Comparison of ENCODE assay signal across 8 mouse cellular contexts in the genomic region with DNA sequence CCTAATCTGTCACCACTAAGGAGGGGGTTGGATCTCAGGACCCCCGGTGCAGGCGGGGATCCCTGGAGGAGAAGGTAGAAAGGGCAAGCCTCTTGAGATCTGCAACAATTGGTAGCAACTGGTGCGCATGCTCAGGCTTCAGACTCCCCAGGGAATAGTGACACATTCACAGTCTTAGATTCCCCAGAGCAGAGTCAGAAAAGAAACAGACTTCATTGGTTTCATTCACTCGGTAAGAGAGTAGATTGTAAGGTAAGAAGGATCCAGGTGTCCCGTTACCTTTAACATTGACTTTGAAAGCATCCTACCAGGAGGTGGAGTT. TPM values are rescaled to one million over a fixed set of nuclear protein-coding genes. Genes with fewer than 3 reads are reported as not detected.
DNase-seq lines count a peak whose midpoint lies in the region; ATAC-seq lines count a peak whose summit lies in the region.

No protein-coding gene starts in this region.

- peaks cover 7% of the 10 kb centered on the region; the same call in 1 of the 2 replicates for H3K4me1 ChIP-seq in embryonic facial prominence, embryonic 12.5 days
- no peaks in the 10 kb centered on the region for H3K4me1 ChIP-seq in liver, embryonic 12.5 days

- H3K27me3 ChIP-seq in embryonic facial prominence, embryonic 12.5 days, result peaks cover 17% of the 10 kb centered on the region
- H3K27me3 ChIP-seq in liver, embryonic 12.5 days (replicated peaks), result peaks cover 31% of the 10 kb centered on the region

- H3K9me3 ChIP-seq in embryonic facial prominence, embryonic 12.5 days, result no peaks in the 10 kb centered on the region
- H3K9me3 ChIP-seq in liver, embryonic 12.5 days (replicated peaks), result no peaks in the 10 kb centered on the region

- peak overlapping the region; percentile 85 for H3K4me2 ChIP-seq in embryonic facial prominence, embryonic 12.5 days (replicated peaks)
- peak overlapping the region; percentile 61 for H3K4me2 ChIP-seq in liver, embryonic 12.5 days

- 2% methylated on average over 5 of the region's 5 CpGs for WGBS in embryonic facial prominence, embryonic 12.5 days
- WGBS in liver, embryonic 12.5 days (ENCODE audit: insufficient replicate concordance), result 3% methylated on average over 5 of the region's 5 CpGs

- peak; percentile 42; the same call in 1 of the 2 replicates for ATAC-seq in embryonic facial prominence, embryonic 12.5 days (ENCODE audit: insufficient number of reproducible peaks, insufficient read depth, low FRiP score, low TSS enrichment)
- no peak for ATAC-seq in liver, embryonic 12.5 days

- peak; percentile 71 for DNase-seq in embryo, embryonic 10 days (ENCODE audit: low spot score)
- DNase-seq in embryo, embryonic 9.5 days (ENCODE audit: extremely low spot score), result no peak
- peak; percentile 66 for DNase-seq in ES-CJ7 (ENCODE audit: low read depth, low spot score)
- peak; percentile 53 for DNase-seq in hindlimb bud, embryonic 11.5 days (ENCODE audit: extremely low spot score, low read depth, low spot score)
- DNase-seq in right cerebral cortex, postnatal 25 days, result peak; percentile 39
- DNase-seq in thymus, adult 18-20 months, result no peak

- H3K9ac ChIP-seq in embryonic facial prominence, embryonic 12.5 days, result peak overlapping the region; percentile 54
- no peak overlapping the region for H3K9ac ChIP-seq in liver, embryonic 12.5 days

- H3K27ac ChIP-seq in embryonic facial prominence, embryonic 12.5 days, result no peak overlapping the region
- H3K27ac ChIP-seq in liver, embryonic 12.5 days, result no peak overlapping the region

- no peaks in the 10 kb centered on the region for H3K36me3 ChIP-seq in embryonic facial prominence, embryonic 12.5 days
- H3K36me3 ChIP-seq in liver, embryonic 12.5 days, result no peaks in the 10 kb centered on the region

- peak overlapping the region; percentile 49 for H3K4me3 ChIP-seq in embryonic facial prominence, embryonic 12.5 days
- H3K4me3 ChIP-seq in liver, embryonic 12.5 days, result peak overlapping the region; percentile 42

RNA-seq across cellular contexts. Expression of a gene that starts 0.3 kb away (rescaled TPM):
- polyA plus RNA-seq in embryonic facial prominence, embryonic 12.5 days (2016; fragmentation: Nextera tagmentation; extraction: Ambion mirVana), result 2.3 TPM in 2 replicates
- polyA plus RNA-seq in liver, embryonic 12.5 days (2016; fragmentation: Nextera tagmentation; extraction: Ambion mirVana), result 0.07 and 0.08 TPM in 2 replicates

Comparison
In these comparisons a context has a peak if more than half of its experiments do, and no peak if none do; other contexts are left out.
1. DNase-seq: peak in embryo, embryonic 10 days (single experiment), ES-CJ7 (single experiment), hindlimb bud, embryonic 11.5 days (single experiment) and right cerebral cortex, postnatal 25 days (single experiment); none in embryo, embryonic 9.5 days (single experiment) and thymus, adult 18-20 months (0 of 2).